Mouse (Mus musculus) spleen, adult 12 weeks (tissue): ENCODE data around the gene Wipf3.

Experiments
- DNase-seq: peaks from one replicate; pipeline ENCODE4 v3.0.0; 2022; ENCODE audit warnings: low spot score

Wipf3 gene

GRCm38 (mm10) chr6:54531048-54531481, 101.7 kb downstream of the Wipf3 start:
- DNase-seq = no peak

- DNase-seq = no peak
Observed at GRCm38 (mm10) chr6:54535485-54535884, 106.1 kb downstream of the Wipf3 start.

- DNase-seq = no peak
Observed at GRCm38 (mm10) chr6:54537053-54537452, 107.7 kb downstream of the Wipf3 start.

- no peak for DNase-seq
Observed at GRCm38 (mm10) chr6:54538773-54539173, 109.4 kb downstream of the Wipf3 start.

GRCm38 (mm10) chr6:54539396-54539795, 110.0 kb downstream of the Wipf3 start:
- DNase-seq = no peak

- no peak for DNase-seq
Observed at GRCm38 (mm10) chr6:54540252-54540887, 111.0 kb downstream of the Wipf3 start.

- no peak for DNase-seq
Observed at GRCm38 (mm10) chr6:54542836-54543235, 113.4 kb downstream of the Wipf3 start.

- no peak for DNase-seq
Observed at GRCm38 (mm10) chr6:54543646-54544045, 114.2 kb downstream of the Wipf3 start.

- no peak for DNase-seq
Observed at GRCm38 (mm10) chr6:54548314-54549019, 119.1 kb downstream of the Wipf3 start.

- no peak for DNase-seq
Observed at GRCm38 (mm10) chr6:54549311-54549710, 119.9 kb downstream of the Wipf3 start.

GRCm38 (mm10) chr6:54550801-54551323, 121.5 kb downstream of the Wipf3 start:
- DNase-seq = no peak

GRCm38 (mm10) chr6:54552721-54553413, 123.5 kb downstream of the Wipf3 start:
- no peak for DNase-seq
